Mouse (Mus musculus): ENCODE results near the gene Wee1.

GRCm38 (mm10) chr7:110114699-110115098 lies 7.1 kb upstream of the Wee1 start:
- no peak for TF ChIP-seq CTCF (IDR thresholded peaks at IDR 0.05; ENCODE audit: low read depth, low read length)
- no peak for TF ChIP-seq POLR2A (IDR thresholded peaks at IDR 0.05; ENCODE audit: extremely low read depth, insufficient read depth, low read length)
